Mouse (Mus musculus) megakaryocyte, embryonic 14.5 days (primary cell): ENCODE measurements around the gene Stk31. TPM values are rescaled to one million over a fixed set of nuclear protein-coding genes. Genes with fewer than 3 reads are reported as not detected.

Experiments used
- H3K27me3 ChIP-seq: replicated peaks from 2 replicates; pipeline ENCODE3; 2012; ENCODE audit warnings: inconsistent platforms
- H3K36me3 ChIP-seq: replicated peaks from 2 replicates; pipeline ENCODE3; 2012; ENCODE audit warnings: low read length, inconsistent platforms, mixed read lengths
- H3K4me1 ChIP-seq: 2 replicates; pipeline ENCODE4 v1.6.1; 2012; ENCODE audit warnings: inconsistent platforms
- H3K4me3 ChIP-seq: replicated peaks from 2 replicates; pipeline ENCODE3; 2012; ENCODE audit warnings: moderate library complexity, mild to moderate bottlenecking, inconsistent platforms
- H3K9me3 ChIP-seq: 2 replicates; pipeline ENCODE4 v1.6.1; 2012; ENCODE audit warnings: inconsistent platforms
- FLI1 ChIP-seq: IDR thresholded peaks from 2 replicates; pipeline ENCODE4 v1.6.1; 2012; ENCODE audit warnings: low read length, inconsistent platforms, mixed read lengths
- GATA1 ChIP-seq: IDR thresholded peaks from 3 replicates; pipeline ENCODE4 v1.6.1; 2012; ENCODE audit warnings: mixed read lengths, low read length, inconsistent platforms, borderline replicate concordance
- polyA plus RNA-seq: library from polyadenylated mRNA; stranded (reverse); fragments of >175 nt; gene quantifications from 2 replicates; pipeline ENCODE4 v1.2.3, GENCODE M21; 2012; ENCODE audit warnings: low replicate concordance; ENCODE audit not compliant: insufficient read depth

Gene Stk31
- polyA plus RNA-seq: not detected in 2 replicates

DNA sequence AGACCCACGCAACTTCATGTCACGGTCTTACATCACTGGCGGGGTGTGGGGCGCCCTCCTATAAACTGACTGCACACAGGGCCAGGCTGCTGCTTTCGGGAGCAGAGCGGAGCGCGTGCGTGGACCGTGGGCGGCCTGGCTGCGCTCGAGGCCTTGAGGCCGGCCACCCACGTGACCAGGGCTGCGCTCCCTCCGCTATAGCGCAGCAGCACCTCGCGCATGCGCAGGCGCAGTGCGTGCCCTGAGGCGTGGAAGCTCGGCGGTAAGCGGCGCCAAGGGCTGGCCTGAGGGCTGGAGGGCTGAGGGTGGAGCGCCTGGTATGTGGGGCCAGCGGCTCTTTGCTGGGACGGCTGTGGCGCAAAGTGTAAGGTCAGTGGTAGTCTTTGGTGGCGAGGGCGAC lies at the start of gene Stk31:
Stk31 (plus strand) TSS at position 289 of the 400 bp plus-strand sequence.
- H3K4me3 ChIP-seq: no peak within 1 kb of the TSS
- TF ChIP-seq GATA1 (no peak), FLI1 (no peak)
- H3K36me3 ChIP-seq: no peaks in the 10 kb centered on the region
- peaks cover 4% of the 10 kb centered on the region for H3K27me3 ChIP-seq
- peaks cover 4% of the 10 kb centered on the region; the same call in 1 of the 2 replicates for H3K9me3 ChIP-seq
- H3K4me1 ChIP-seq: no peaks in the 10 kb centered on the region

DNA sequence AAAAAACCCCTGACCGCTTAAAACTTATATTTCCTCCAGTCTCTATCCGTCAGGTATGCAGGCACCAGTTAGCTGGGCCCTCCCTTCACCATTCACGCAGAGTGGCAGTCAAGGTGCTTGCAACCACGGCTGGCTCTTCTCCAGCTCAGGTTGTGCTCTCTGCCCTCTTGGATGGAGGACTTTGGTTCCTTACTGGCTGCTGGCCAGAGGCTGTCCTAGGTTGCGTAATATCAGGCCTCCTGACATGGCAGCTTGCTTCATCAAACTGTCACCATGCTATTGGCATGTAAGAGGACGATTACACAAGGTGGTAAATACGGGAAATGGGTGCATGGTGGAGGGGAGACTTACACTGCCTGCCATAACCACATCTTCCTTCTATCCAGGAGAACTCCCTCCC lies 45.6 kb upstream of the Stk31 start:
- Histone ChIP-seq H3K9me3 (peaks cover 7% of the 10 kb centered on the region; the same call in 1 of the 2 replicates), H3K4me3 (peak overlapping the region; percentile 3), H3K27me3 (peaks cover 6% of the 10 kb centered on the region), H3K36me3 (no peaks in the 10 kb centered on the region), H3K4me1 (no peaks in the 10 kb centered on the region)
- TF ChIP-seq FLI1 (no peak), GATA1 (no peak)

DNA sequence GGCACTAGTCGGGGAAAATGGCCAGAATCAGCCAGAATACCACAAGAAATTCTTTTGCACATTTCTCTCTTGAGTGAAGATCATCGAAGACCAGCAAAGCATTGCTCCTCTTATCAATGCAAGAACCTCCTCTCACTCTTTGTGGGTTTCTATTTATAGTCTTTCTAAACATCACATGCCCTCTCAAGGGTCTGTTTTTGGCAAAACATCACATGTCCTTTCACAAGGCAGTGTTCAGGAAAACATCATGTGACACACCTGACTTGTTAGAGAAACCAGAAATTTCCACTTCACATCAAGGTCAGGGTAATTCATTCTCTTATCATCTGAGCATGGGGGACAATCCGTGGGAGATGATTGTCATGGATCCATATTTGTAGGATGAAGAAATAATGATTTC lies 40.8 kb upstream of the Stk31 start:
- Histone ChIP-seq H3K27me3 (peaks cover 11% of the 10 kb centered on the region), H3K4me3 (no peak overlapping the region)
- TF ChIP-seq FLI1 (no peak), GATA1 (no peak)

DNA sequence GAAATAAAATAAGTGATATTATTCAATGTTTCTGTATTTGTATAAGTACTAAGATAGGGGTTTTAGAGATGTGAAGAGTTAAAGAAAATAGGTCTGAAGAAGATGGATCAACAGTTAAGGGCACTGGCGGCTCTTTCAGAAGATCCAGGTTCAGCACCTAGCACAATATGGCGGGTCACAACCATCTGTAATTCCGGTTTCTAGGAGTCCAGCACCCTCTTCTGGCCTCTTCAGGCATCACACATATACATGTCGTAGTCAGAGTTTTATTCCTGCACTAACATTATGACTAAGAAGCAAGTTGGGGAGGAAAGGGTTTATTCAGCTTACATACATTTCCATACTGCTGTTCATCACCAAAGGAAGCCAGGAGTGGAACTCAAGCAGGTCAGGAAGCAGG lies 40.2 kb upstream of the Stk31 start:
- H3K9me3 ChIP-seq: 0 out of 2 replicates have a peak, but pooled peaks cover 3% of the 10 kb centered on the region
- H3K27me3 ChIP-seq: peaks cover 7% of the 10 kb centered on the region
- H3K4me1 ChIP-seq: no peaks in the 10 kb centered on the region
- no peaks in the 10 kb centered on the region for H3K36me3 ChIP-seq
- TF ChIP-seq FLI1 (no peak), GATA1 (no peak)
- no peak overlapping the region for H3K4me3 ChIP-seq

More for the DNA sequence above, 40.8 kb upstream of the Stk31 start:
- H3K4me1 ChIP-seq: no peaks in the 10 kb centered on the region
- peaks cover 7% of the 10 kb centered on the region; the same call in 1 of the 2 replicates for H3K9me3 ChIP-seq
- H3K36me3 ChIP-seq: no peaks in the 10 kb centered on the region

DNA sequence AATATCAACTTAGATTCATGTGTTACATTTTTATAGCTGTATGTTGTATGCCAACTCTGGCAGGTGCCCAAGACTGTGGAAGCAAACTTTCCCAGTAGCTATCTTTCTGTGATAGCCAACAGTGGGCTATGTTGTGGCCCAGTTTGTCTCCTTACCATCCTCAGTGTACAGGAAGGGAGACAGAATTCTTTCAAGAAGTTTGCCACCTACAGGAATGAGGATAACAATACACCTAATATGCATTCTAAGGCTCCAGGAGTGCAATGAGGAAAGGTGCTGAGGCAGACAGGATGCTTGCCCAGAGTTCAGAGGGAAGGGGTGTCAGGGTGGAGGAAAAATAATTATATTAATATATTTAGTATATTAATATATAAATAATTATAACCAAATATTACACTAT lies 35.0 kb upstream of the Stk31 start:
- no peaks in the 10 kb centered on the region for H3K4me1 ChIP-seq
- H3K27me3 ChIP-seq: peaks cover 5% of the 10 kb centered on the region
- no peak for TF ChIP-seq GATA1
- no peak for TF ChIP-seq FLI1
- H3K4me3 ChIP-seq: no peak overlapping the region
- H3K36me3 ChIP-seq: no peaks in the 10 kb centered on the region
- H3K9me3 ChIP-seq: no peaks in the 10 kb centered on the region

DNA sequence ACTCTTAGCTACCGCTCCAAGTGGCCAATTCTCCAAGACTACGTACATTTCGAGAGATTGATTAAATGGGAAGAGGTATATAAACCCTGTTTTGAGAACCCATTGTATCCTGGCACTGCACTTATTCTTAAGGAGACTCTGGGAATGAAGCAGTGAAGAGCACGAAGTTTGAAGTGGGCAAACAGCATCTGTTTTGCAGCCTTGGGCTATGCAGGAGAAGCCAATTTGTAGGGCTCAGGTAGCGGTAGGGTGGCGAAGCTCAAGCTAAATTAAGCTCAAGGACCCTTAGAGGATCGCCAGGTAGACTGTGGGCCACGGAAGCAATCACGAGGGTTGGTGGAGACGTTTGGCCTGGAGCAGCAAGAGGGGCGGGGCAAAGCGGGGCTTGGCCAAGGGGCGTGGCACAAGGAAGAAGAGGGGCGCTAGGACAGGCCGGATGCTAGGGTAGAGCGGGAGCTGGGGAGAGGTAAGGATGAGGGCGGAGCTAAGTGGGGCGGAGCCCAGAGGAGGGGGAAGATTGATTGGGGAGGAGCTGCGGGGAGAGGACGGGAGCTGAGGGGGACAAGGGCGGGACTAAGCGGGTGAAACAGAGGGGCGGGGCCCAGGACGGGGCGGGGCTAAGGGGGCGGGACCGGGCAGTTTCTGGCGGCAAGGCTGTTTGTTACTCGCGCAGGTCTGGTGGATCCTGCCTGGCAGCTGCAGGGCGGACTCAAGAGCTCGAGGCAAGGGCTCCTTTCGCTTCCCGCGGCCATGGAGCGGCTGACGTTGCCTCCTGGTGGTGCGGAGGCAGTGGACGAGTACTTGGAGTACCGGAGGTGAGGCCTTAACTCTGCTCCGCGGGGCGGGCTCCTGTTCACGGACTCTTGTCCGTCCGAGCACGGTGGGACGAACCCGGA lies 28.0 kb upstream of the Stk31 start, which contains the start of gene Fam221a:
Fam221a (plus strand) TSS at position 581 of the 896 bp plus-strand sequence.
- Histone ChIP-seq H3K4me1 (peaks cover 21% of the 10 kb centered on the region), H3K4me3 (peak within 1 kb of the TSS; percentile 94), H3K27me3 (no peaks in the 10 kb centered on the region), H3K9me3 (no peaks in the 10 kb centered on the region), H3K36me3 (no peaks in the 10 kb centered on the region)
- TF ChIP-seq GATA1: no peak

DNA sequence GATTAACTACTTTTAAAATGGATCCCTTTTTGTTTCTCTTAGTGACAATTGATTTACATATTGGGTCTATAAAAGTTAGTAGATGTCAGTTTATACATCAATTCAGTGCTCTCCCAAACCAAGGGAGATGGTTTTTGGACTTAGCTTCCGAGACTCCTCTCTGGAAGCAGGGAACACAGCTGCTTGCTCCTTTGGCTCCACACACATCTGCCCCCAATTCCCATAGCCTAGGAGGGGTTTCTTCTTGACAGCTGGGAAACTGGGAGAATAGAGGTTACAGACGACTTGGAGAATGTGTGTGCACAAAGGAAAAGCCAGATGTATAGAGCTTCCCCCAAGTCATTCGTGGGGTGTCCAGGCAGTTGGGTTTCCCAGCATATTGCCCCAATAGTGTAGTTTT lies 27.2 kb upstream of the Stk31 start:
- H3K36me3 ChIP-seq: no peaks in the 10 kb centered on the region
- no peak for TF ChIP-seq FLI1
- no peak for TF ChIP-seq GATA1
- peak overlapping the region; percentile 94 for H3K4me3 ChIP-seq
- H3K4me1 ChIP-seq: peaks cover 21% of the 10 kb centered on the region
- H3K9me3 ChIP-seq: no peaks in the 10 kb centered on the region
- H3K27me3 ChIP-seq: no peaks in the 10 kb centered on the region

DNA sequence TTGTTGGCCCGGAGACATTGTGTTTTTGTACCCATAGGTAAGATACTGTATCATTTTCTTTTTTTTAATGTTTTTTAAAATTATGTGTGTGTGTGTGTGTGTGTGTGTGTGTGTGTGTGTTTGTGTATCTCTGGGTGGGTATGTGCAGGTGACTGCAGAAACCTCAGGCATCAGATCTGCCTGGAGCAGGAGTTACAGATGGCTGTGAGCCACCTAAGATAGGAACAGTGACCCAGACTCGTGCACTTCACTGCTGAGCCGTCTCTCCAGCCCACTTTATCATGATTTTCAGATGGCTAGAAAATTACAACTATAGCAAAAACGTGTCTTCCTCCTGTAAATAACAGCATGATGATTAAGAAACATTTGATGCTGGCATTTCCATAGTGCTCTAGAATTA lies 22.7 kb upstream of the Stk31 start:
- Histone ChIP-seq H3K4me3 (no peak overlapping the region), H3K9me3 (no peaks in the 10 kb centered on the region), H3K27me3 (no peaks in the 10 kb centered on the region), H3K36me3 (no peaks in the 10 kb centered on the region), H3K4me1 (peaks cover 13% of the 10 kb centered on the region)
- TF ChIP-seq FLI1: no peak
- no peak for TF ChIP-seq GATA1

DNA sequence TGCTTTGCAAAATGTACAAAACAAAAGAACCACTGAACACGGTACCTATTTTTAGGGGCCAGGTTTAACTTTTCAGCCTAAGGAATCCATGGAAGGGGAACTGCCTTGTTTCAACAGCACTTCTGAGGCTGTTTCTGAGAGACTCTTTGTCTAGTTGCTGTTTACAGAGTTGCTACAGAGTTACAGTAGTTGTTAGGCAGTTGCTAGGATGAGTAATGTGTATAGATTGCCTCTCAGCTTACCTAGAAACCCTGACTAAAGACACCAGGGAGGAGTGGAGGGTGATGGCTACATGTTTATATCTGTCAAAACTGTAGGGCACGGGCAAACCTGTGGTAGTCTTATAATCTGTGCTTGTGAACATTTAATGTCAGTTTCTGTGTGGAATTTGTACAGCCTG lies 21.5 kb upstream of the Stk31 start:
- Histone ChIP-seq H3K4me3 (no peak overlapping the region), H3K4me1 (peaks cover 4% of the 10 kb centered on the region; the same call in 1 of the 2 replicates), H3K27me3 (no peaks in the 10 kb centered on the region), H3K36me3 (no peaks in the 10 kb centered on the region), H3K9me3 (no peaks in the 10 kb centered on the region)
- TF ChIP-seq GATA1 (no peak), FLI1 (no peak)

DNA sequence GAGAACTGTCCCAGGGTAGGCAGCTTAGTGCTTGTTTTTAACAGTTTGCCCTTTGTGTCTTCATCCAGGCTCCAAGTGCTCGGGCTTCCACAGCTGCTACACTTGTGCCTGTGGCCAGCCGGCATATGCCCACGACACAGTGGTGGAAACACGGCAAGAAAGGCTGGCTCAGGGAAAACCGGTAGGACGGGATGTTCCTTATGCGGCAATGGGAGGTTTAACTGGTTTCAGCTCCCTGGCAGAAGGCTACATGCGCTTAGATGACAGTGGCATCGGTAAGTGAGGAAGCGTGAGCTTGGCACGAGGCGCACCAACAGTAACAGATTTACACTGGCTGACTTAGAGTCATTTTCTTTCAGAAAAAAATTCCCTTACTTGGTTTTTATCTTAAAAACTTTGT lies 17.1 kb upstream of the Stk31 start:
- H3K27me3 ChIP-seq: no peaks in the 10 kb centered on the region
- TF ChIP-seq GATA1 (no peak), FLI1 (no peak)
- H3K9me3 ChIP-seq: peaks cover 4% of the 10 kb centered on the region
- H3K4me3 ChIP-seq: no peak overlapping the region
- no peaks in the 10 kb centered on the region for H3K4me1 ChIP-seq
- H3K36me3 ChIP-seq: peaks cover 4% of the 10 kb centered on the region

DNA sequence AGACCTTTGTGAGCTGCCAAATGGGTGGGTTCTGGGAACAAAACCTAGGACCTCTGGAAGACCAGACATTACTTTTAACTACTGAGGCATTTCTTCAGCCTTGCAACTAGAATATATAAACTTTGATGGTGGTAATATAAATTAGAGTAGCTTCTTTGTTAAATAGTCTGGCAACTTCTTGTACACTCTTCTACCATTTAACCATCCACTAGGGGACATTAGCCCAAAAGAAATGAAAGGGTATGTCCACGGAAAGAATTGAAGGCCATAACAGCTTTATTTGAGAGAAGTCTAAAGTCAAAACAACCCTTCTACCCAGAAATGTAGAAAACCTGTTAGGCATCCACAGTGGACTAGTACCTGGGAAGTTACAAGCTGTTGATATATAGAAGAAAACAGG lies 1.1 kb upstream of the Stk31 start:
- no peaks in the 10 kb centered on the region for H3K4me1 ChIP-seq
- peaks cover 4% of the 10 kb centered on the region; the same call in 1 of the 2 replicates for H3K9me3 ChIP-seq
- no peak overlapping the region for H3K4me3 ChIP-seq
- H3K27me3 ChIP-seq: peaks cover 8% of the 10 kb centered on the region
- TF ChIP-seq FLI1 (no peak), GATA1 (no peak)
- H3K36me3 ChIP-seq: no peaks in the 10 kb centered on the region
